Mouse (Mus musculus) myocyte (in vitro differentiated cells): Measurements from ENCODE around the gene Sys1.

Experiments used
- CEBPB ChIP-seq: IDR thresholded peaks from 2 replicates; pipeline ENCODE4 v1.6.1; 2011; ENCODE audit warnings: mild to moderate bottlenecking, moderate library complexity; ENCODE audit not compliant: poor library complexity, insufficient read depth, severe bottlenecking
- E2F4 ChIP-seq: IDR thresholded peaks from one replicate; pipeline ENCODE4 v1.6.1; 2011; ENCODE audit warnings: mild to moderate bottlenecking, control low read depth, moderate library complexity; ENCODE audit not compliant: insufficient read depth
- MYOD1 ChIP-seq, 3 experiments: IDR thresholded peaks; one replicate each; pipeline ENCODE4 v1.6.1; 2011; ENCODE audit warnings: control low read depth in 2 of 3, low read depth in 2 of 3, mild to moderate bottlenecking in 2 of 3, moderate library complexity in 1 of 3; ENCODE audit not compliant: insufficient read length in 2 of 3, control insufficient read depth in 1 of 3
- MYOG ChIP-seq, 3 experiments: IDR thresholded peaks; one replicate each; pipeline ENCODE4 v1.6.1; 2011; ENCODE audit warnings: control low read depth in 2 of 3, low read depth in 2 of 3, mild to moderate bottlenecking in 2 of 3; ENCODE audit not compliant: insufficient read length in 2 of 3, control insufficient read depth in 1 of 3, insufficient read depth in 1 of 3
- POLR2A ChIP-seq: IDR thresholded peaks from one replicate; pipeline ENCODE4 v1.6.1; 2011; ENCODE audit warnings: low read depth, mild to moderate bottlenecking, control low read depth, moderate library complexity; ENCODE audit not compliant: insufficient read length
- SRF ChIP-seq: IDR thresholded peaks from one replicate; pipeline ENCODE4 v1.6.1; 2011; ENCODE audit warnings: low read depth; ENCODE audit not compliant: control insufficient read depth, insufficient read length
- TCF12 ChIP-seq: IDR thresholded peaks from one replicate; pipeline ENCODE4 v1.6.1; 2011; ENCODE audit warnings: mild to moderate bottlenecking, control low read depth; ENCODE audit not compliant: poor library complexity, insufficient read depth, severe bottlenecking
- TCF3 ChIP-seq: IDR thresholded peaks from one replicate; pipeline ENCODE4 v1.6.1; 2011; ENCODE audit warnings: low read depth, control low read depth; ENCODE audit not compliant: insufficient read length

GRCm38 (mm10) chr2:164458535-164458934 is 1.8 kb downstream of the Sys1 start:
- TF ChIP-seq POLR2A (no peak), MYOD1 (IDR thresholded peaks at IDR 0.05; ENCODE audit: control insufficient read depth in 1 of 3, insufficient read length in 2 of 3, low read depth in 2 of 3) (no peak), E2F4 (no peak), TCF3 (no peak), SRF (no peak), CEBPB (no peak), MYOG (IDR thresholded peaks at IDR 0.05; ENCODE audit: control insufficient read depth in 1 of 3, insufficient read depth in 1 of 3, insufficient read length in 2 of 3, low read depth in 2 of 3) (no peak), TCF12 (no peak)
